ENCODE assay signal across 13 mouse cellular contexts in genomic region chr2:72090061-72090460, GRCm38 (mm10).
"Had no signal": no experiment of that assay in that cellular context is flagged by ENCODE, and none has a peak within 500 bp of the region (broad histone marks: within the 10 kb centered on the region; RNA-seq: fewer than 3 reads in every experiment).

No protein-coding gene starts in this region.

- DNase-seq: gastrocnemius, postnatal 14 days; heart, adult 2 months; heart, postnatal 14 days; heart, postnatal 36 days; kidney, adult 11 months; kidney, adult 2 months; kidney, adult 9 months; kidney, postnatal 14 days; kidney, postnatal 36 days; layer of hippocampus, adult 9-11 months; layer of hippocampus, postnatal 36 days; left cerebral cortex, postnatal 4 days; lung, adult 18-20 months had no signal
